Mouse (Mus musculus): Measurements from ENCODE around the gene Pcdh9. TPM values are rescaled to one million over a fixed set of nuclear protein-coding genes. Genes with fewer than 3 reads are reported as not detected.

The Pcdh9 gene
- polyA plus RNA-seq, 1 experiment from 2014 or later: 6.3 TPM

GRCm38 (mm10) chr14:93075761-93076160 lies 814.7 kb downstream of the Pcdh9 start:
- no peaks in the 10 kb centered on the region for H3K36me3 ChIP-seq (ENCODE audit: control insufficient read depth, insufficient read depth)
- H3K9ac ChIP-seq (ENCODE audit: low read length): no peak overlapping the region
- no peaks in the 10 kb centered on the region for H3K27me3 ChIP-seq (ENCODE audit: control insufficient read depth, insufficient read depth, low read length)
- H3K4me1 ChIP-seq (ENCODE audit: control insufficient read depth, insufficient read depth, low read length): no peaks in the 10 kb centered on the region
- H3K4me2 ChIP-seq (ENCODE audit: low read depth, low read length): no peak overlapping the region
- no peak overlapping the region for H3K4me3 ChIP-seq (ENCODE audit: low read length)
- 64% methylated on average over 2 of the region's 2 CpGs for WGBS
- H3K27ac ChIP-seq (ENCODE audit: low read length): no peak overlapping the region
- no peak for ATAC-seq (replicated peaks; ENCODE audit: extremely low read depth, insufficient read depth, low FRiP score)
- H3K9me3 ChIP-seq (replicated peaks; ENCODE audit: control insufficient read depth, low read length): no peaks in the 10 kb centered on the region

- no peaks in the 10 kb centered on the region for H3K9me3 ChIP-seq (replicated peaks; ENCODE audit: control insufficient read depth, low read length)
- no peaks in the 10 kb centered on the region for H3K36me3 ChIP-seq (ENCODE audit: control insufficient read depth, insufficient read depth)
- no peak overlapping the region for H3K4me2 ChIP-seq (ENCODE audit: low read depth, low read length)
- H3K9ac ChIP-seq (ENCODE audit: low read length): no peak overlapping the region
- no peak overlapping the region for H3K4me3 ChIP-seq (ENCODE audit: low read length)
- H3K27ac ChIP-seq (ENCODE audit: low read length): no peak overlapping the region
- WGBS: 74% methylated on average over 5 of the region's 5 CpGs
- no peaks in the 10 kb centered on the region for H3K27me3 ChIP-seq (ENCODE audit: control insufficient read depth, insufficient read depth, low read length)
- H3K4me1 ChIP-seq (ENCODE audit: control insufficient read depth, insufficient read depth, low read length): no peaks in the 10 kb centered on the region
- ATAC-seq (replicated peaks; ENCODE audit: extremely low read depth, insufficient read depth, low FRiP score): no peak
Measured at GRCm38 (mm10) chr14:93072346-93072745, 818.1 kb downstream of the Pcdh9 start.

- Histone ChIP-seq H3K27ac (ENCODE audit: low read length) (no peak overlapping the region), H3K9me3 (replicated peaks; ENCODE audit: control insufficient read depth, low read length) (no peaks in the 10 kb centered on the region), H3K27me3 (ENCODE audit: control insufficient read depth, insufficient read depth, low read length) (no peaks in the 10 kb centered on the region), H3K9ac (ENCODE audit: low read length) (no peak overlapping the region), H3K4me3 (ENCODE audit: low read length) (no peak overlapping the region), H3K4me1 (ENCODE audit: control insufficient read depth, insufficient read depth, low read length) (no peaks in the 10 kb centered on the region), H3K36me3 (ENCODE audit: control insufficient read depth, insufficient read depth) (no peaks in the 10 kb centered on the region), H3K4me2 (ENCODE audit: low read depth, low read length) (no peak overlapping the region)
- 35% methylated on average over 4 of the region's 4 CpGs for WGBS
- no peak for ATAC-seq (replicated peaks; ENCODE audit: extremely low read depth, insufficient read depth, low FRiP score)
Measured at GRCm38 (mm10) chr14:93070140-93070539, 820.3 kb downstream of the Pcdh9 start.

GRCm38 (mm10) chr14:93067411-93068336 lies 822.8 kb downstream of the Pcdh9 start:
- no peaks in the 10 kb centered on the region for H3K36me3 ChIP-seq (ENCODE audit: control insufficient read depth, insufficient read depth)
- H3K9me3 ChIP-seq (replicated peaks; ENCODE audit: control insufficient read depth, low read length): no peaks in the 10 kb centered on the region
- no peak overlapping the region for H3K4me2 ChIP-seq (ENCODE audit: low read depth, low read length)
- H3K27me3 ChIP-seq (ENCODE audit: control insufficient read depth, insufficient read depth, low read length): no peaks in the 10 kb centered on the region
- no peak overlapping the region for H3K9ac ChIP-seq (ENCODE audit: low read length)
- H3K27ac ChIP-seq (ENCODE audit: low read length): no peak overlapping the region
- ATAC-seq (replicated peaks; ENCODE audit: extremely low read depth, insufficient read depth, low FRiP score): no peak
- H3K4me1 ChIP-seq (ENCODE audit: control insufficient read depth, insufficient read depth, low read length): no peaks in the 10 kb centered on the region
- WGBS: 62% methylated on average over 5 of the region's 5 CpGs
- no peak overlapping the region for H3K4me3 ChIP-seq (ENCODE audit: low read length)

- H3K4me3 ChIP-seq (ENCODE audit: low read length): no peak overlapping the region
- ATAC-seq (replicated peaks; ENCODE audit: extremely low read depth, insufficient read depth, low FRiP score): no peak
- H3K36me3 ChIP-seq (ENCODE audit: control insufficient read depth, insufficient read depth): no peaks in the 10 kb centered on the region
- WGBS: 62% methylated on average over 8 of the region's 8 CpGs
- no peak overlapping the region for H3K9ac ChIP-seq (ENCODE audit: low read length)
- H3K4me1 ChIP-seq (ENCODE audit: control insufficient read depth, insufficient read depth, low read length): no peaks in the 10 kb centered on the region
- H3K27me3 ChIP-seq (ENCODE audit: control insufficient read depth, insufficient read depth, low read length): no peaks in the 10 kb centered on the region
- no peaks in the 10 kb centered on the region for H3K9me3 ChIP-seq (replicated peaks; ENCODE audit: control insufficient read depth, low read length)
- H3K27ac ChIP-seq (ENCODE audit: low read length): no peak overlapping the region
- no peak overlapping the region for H3K4me2 ChIP-seq (ENCODE audit: low read depth, low read length)
Measured at GRCm38 (mm10) chr14:93066732-93067410, 823.6 kb downstream of the Pcdh9 start.

GRCm38 (mm10) chr14:93061824-93062620 lies 828.5 kb downstream of the Pcdh9 start:
- Histone ChIP-seq H3K27ac (ENCODE audit: low read length) (no peak overlapping the region), H3K27me3 (ENCODE audit: control insufficient read depth, insufficient read depth, low read length) (no peaks in the 10 kb centered on the region), H3K9me3 (replicated peaks; ENCODE audit: control insufficient read depth, low read length) (no peaks in the 10 kb centered on the region), H3K9ac (ENCODE audit: low read length) (no peak overlapping the region), H3K4me2 (ENCODE audit: low read depth, low read length) (no peak overlapping the region), H3K4me3 (ENCODE audit: low read length) (no peak overlapping the region), H3K4me1 (ENCODE audit: control insufficient read depth, insufficient read depth, low read length) (no peaks in the 10 kb centered on the region), H3K36me3 (ENCODE audit: control insufficient read depth, insufficient read depth) (no peaks in the 10 kb centered on the region)
- ATAC-seq (replicated peaks; ENCODE audit: extremely low read depth, insufficient read depth, low FRiP score): no peak
- WGBS: 67% methylated on average over 5 of the region's 5 CpGs

GRCm38 (mm10) chr14:93058799-93059198 lies 831.7 kb downstream of the Pcdh9 start:
- no peaks in the 10 kb centered on the region for H3K36me3 ChIP-seq (ENCODE audit: control insufficient read depth, insufficient read depth)
- H3K9ac ChIP-seq (ENCODE audit: low read length): no peak overlapping the region
- ATAC-seq (replicated peaks; ENCODE audit: extremely low read depth, insufficient read depth, low FRiP score): no peak
- 79% methylated on average over 6 of the region's 6 CpGs for WGBS
- H3K4me3 ChIP-seq (ENCODE audit: low read length): no peak overlapping the region
- H3K4me2 ChIP-seq (ENCODE audit: low read depth, low read length): no peak overlapping the region
- no peaks in the 10 kb centered on the region for H3K4me1 ChIP-seq (ENCODE audit: control insufficient read depth, insufficient read depth, low read length)
- H3K27me3 ChIP-seq (ENCODE audit: control insufficient read depth, insufficient read depth, low read length): no peaks in the 10 kb centered on the region
- H3K27ac ChIP-seq (ENCODE audit: low read length): no peak overlapping the region
- no peaks in the 10 kb centered on the region for H3K9me3 ChIP-seq (replicated peaks; ENCODE audit: control insufficient read depth, low read length)

- no peaks in the 10 kb centered on the region for H3K36me3 ChIP-seq (ENCODE audit: control insufficient read depth, insufficient read depth)
- no peaks in the 10 kb centered on the region for H3K4me1 ChIP-seq (ENCODE audit: control insufficient read depth, insufficient read depth, low read length)
- no peaks in the 10 kb centered on the region for H3K27me3 ChIP-seq (ENCODE audit: control insufficient read depth, insufficient read depth, low read length)
- WGBS: 74% methylated on average over 3 of the region's 3 CpGs
- no peak overlapping the region for H3K9ac ChIP-seq (ENCODE audit: low read length)
- no peak overlapping the region for H3K27ac ChIP-seq (ENCODE audit: low read length)
- no peaks in the 10 kb centered on the region for H3K9me3 ChIP-seq (replicated peaks; ENCODE audit: control insufficient read depth, low read length)
- no peak overlapping the region for H3K4me2 ChIP-seq (ENCODE audit: low read depth, low read length)
- no peak for ATAC-seq (replicated peaks; ENCODE audit: extremely low read depth, insufficient read depth, low FRiP score)
- H3K4me3 ChIP-seq (ENCODE audit: low read length): no peak overlapping the region
Measured at GRCm38 (mm10) chr14:93055997-93056396, 834.5 kb downstream of the Pcdh9 start.
